Mouse (Mus musculus) lung, postnatal 0 days (tissue): ENCODE measurements at regions not wholly inside any gene's neighbourhood (a gene's known extent, or its start where the extent isn't known, plus 50 kb on each side); places are given as distances from the start of the nearest gene placed in this dataset.

ENCODE experiments used
- CTCF ChIP-seq: IDR thresholded peaks from 2 replicates; pipeline ENCODE4 v1.5.1; 2016; ENCODE audit warnings: antibody characterized with exemption, mild to moderate bottlenecking
- EP300 ChIP-seq: IDR thresholded peaks from 2 replicates; pipeline ENCODE4 v1.6.1; 2016; ENCODE audit warnings: antibody characterized with exemption, mild to moderate bottlenecking, control low read depth

- TF ChIP-seq CTCF (no peak), EP300 (no peak)
Observed at GRCm38 (mm10) chr8:34539232-34539631, 427.7 kb upstream of the Gm10131 start.
